26 mouse cellular contexts compared by ENCODE assay signal in genomic region chr8:121156990-121157491, GRCm38 (mm10). TPM values are rescaled to one million over a fixed set of nuclear protein-coding genes. Genes with fewer than 3 reads are reported as not detected.
DNase-seq lines count a peak whose midpoint lies in the region; ATAC-seq lines count a peak whose summit lies in the region.
"Had no signal": no experiment of that assay in that cellular context is flagged by ENCODE, and none has a peak within 500 bp of the region (broad histone marks: within the 10 kb centered on the region; RNA-seq: fewer than 3 reads in every experiment).

No protein-coding gene starts in this region.

- H3K4me3 ChIP-seq in heart, embryonic 10.5 days: no peak overlapping the region
- H3K4me3 ChIP-seq: embryonic facial prominence, embryonic 12.5 days; embryonic facial prominence, embryonic 15.5 days; gastrocnemius, adult 2 months had no signal

- intact Hi-C loops in gastrocnemius, postnatal 14 days (cut with DNase I; ENCODE audit: low total_unique reads): no loop called here

- H3K36me3 ChIP-seq in heart, embryonic 10.5 days: no peaks in the 10 kb centered on the region
- H3K36me3 ChIP-seq: embryonic facial prominence, embryonic 12.5 days; embryonic facial prominence, embryonic 15.5 days had no signal

- H3K27me3 ChIP-seq in heart, embryonic 10.5 days (ENCODE audit: insufficient read depth, poor library complexity, severe bottlenecking): peaks cover 19% of the 10 kb centered on the region
- H3K27me3 ChIP-seq: embryonic facial prominence, embryonic 12.5 days had no signal

- no peaks in the 10 kb centered on the region for H3K9me3 ChIP-seq in heart, embryonic 10.5 days
- H3K9me3 ChIP-seq: embryonic facial prominence, embryonic 12.5 days; embryonic facial prominence, embryonic 15.5 days had no signal

- DNase-seq in heart, embryonic 10.5 days (ENCODE audit: low spot score): no peak
- DNase-seq in heart, adult 8-10 months (ENCODE audit: low spot score): no peak
- DNase-seq in 416B (ENCODE audit: low read depth): peak; percentile 23
- no peak for DNase-seq in left cerebral cortex, adult 18-20 months (ENCODE audit: low spot score in 2 of 2)
- DNase-seq in gastrocnemius, postnatal 14 days: no peak
- DNase-seq: adrenal gland, adult 8-10 months; adrenal gland, postnatal 25 days; B cell, adult 2 months; cerebellum, adult 18-20 months; cerebellum, adult 9-10 months; cerebellum, postnatal 14 days; forebrain, postnatal 0 days; gastrocnemius, adult 2 months; gastrocnemius, postnatal 25 days; heart, postnatal 14 days; heart, postnatal 4 days; kidney, adult 2 months had no signal

- peaks cover 37% of the 10 kb centered on the region for H3K4me1 ChIP-seq in heart, embryonic 10.5 days
- H3K4me1 ChIP-seq: embryonic facial prominence, embryonic 12.5 days had no signal

- H3K27ac ChIP-seq in heart, embryonic 10.5 days: peak overlapping the region; percentile 24; the same call in 1 of the 2 replicates
- H3K27ac ChIP-seq: embryonic facial prominence, embryonic 12.5 days; embryonic facial prominence, embryonic 15.5 days; gastrocnemius, adult 2 months; hindbrain, embryonic 14.5 days; hindbrain, postnatal 0 days had no signal

- WGBS in heart, embryonic 10.5 days: 76% methylated on average over 7 of the region's 7 CpGs

- peak; percentile 50 for ATAC-seq in common myeloid progenitor, adult 5-6 weeks (replicated peaks; ENCODE audit: low read depth, poor library complexity, severe bottlenecking)
- ATAC-seq: activated CD4-positive, CD25-positive, alpha-beta regulatory T cell, adult 4 months; forebrain, embryonic 14.5 days; forebrain, postnatal 0 days; hindbrain, postnatal 0 days; inflammation-experienced regulatory T-cells, adult 6 months; intestine, embryonic 16.5 days had no signal

RNA-seq across cellular contexts. Expression of gene Foxl1, which starts 29.3 kb away (rescaled TPM):
- 0.53 and 2.0 TPM in 2 replicates for polyA plus RNA-seq in heart, embryonic 10.5 days (2016; fragmentation: Nextera tagmentation; extraction: Ambion mirVana)
- total RNA-seq in heart, adult 8-10 months (2022): under 1 TPM in 3 of 4 experiments, not detected in 1; 0.08 to 0.26 (median 0.09) TPM
- total RNA-seq in common myeloid progenitor, adult 5-6 weeks (2017): not detected in 2 replicates
- under 1 TPM in 1 of 2 experiments, not detected in 1; 0.16 TPM for total RNA-seq in left cerebral cortex, adult 18-20 months (2021)
- under 1 TPM in 1 of 2 experiments, not detected in 1; 0.10 TPM for total RNA-seq in gastrocnemius, postnatal 14 days (2021)
- total RNA-seq: gastrocnemius, adult 2 months; gastrocnemius, postnatal 25 days had no signal
- polyA plus RNA-seq: activated CD4-positive, CD25-positive, alpha-beta regulatory T cell, adult 4 months; forebrain, postnatal 0 days; inflammation-experienced regulatory T-cells, adult 6 months had no signal

RNA-seq across cellular contexts. Expression of gene Foxc2, which starts 41.1 kb away (rescaled TPM):
- 12.4 and 14.8 TPM in 2 replicates for polyA plus RNA-seq in heart, embryonic 10.5 days (2016; fragmentation: Nextera tagmentation; extraction: Ambion mirVana)
- total RNA-seq in heart, adult 8-10 months (2022): 1 to 10 TPM; 1.4 to 2.2 (median 1.6) TPM
- not detected in 2 replicates for total RNA-seq in common myeloid progenitor, adult 5-6 weeks (2017)
- 1 to 10 TPM; 2.3 to 2.6 TPM for total RNA-seq in left cerebral cortex, adult 18-20 months (2021)
- under 1 TPM; 0.33 to 0.45 TPM for total RNA-seq in gastrocnemius, postnatal 14 days (2021)
- polyA plus RNA-seq: activated CD4-positive, CD25-positive, alpha-beta regulatory T cell, adult 4 months; inflammation-experienced regulatory T-cells, adult 6 months had no signal

RNA-seq across cellular contexts. Expression of gene Mthfsd, which starts 48.8 kb away (rescaled TPM):
- 57.0 and 58.7 TPM in 2 replicates for polyA plus RNA-seq in heart, embryonic 10.5 days (2016; fragmentation: Nextera tagmentation; extraction: Ambion mirVana)
- total RNA-seq in heart, adult 8-10 months (2022): 10 to 100 TPM; 15.3 to 17.1 (median 15.6) TPM
- total RNA-seq in common myeloid progenitor, adult 5-6 weeks (2017): 7.1 and 12.0 TPM in 2 replicates
- 10 to 100 TPM; 37.1 to 43.3 TPM for total RNA-seq in left cerebral cortex, adult 18-20 months (2021)
- total RNA-seq in gastrocnemius, postnatal 14 days (2021): 10 to 100 TPM; 12.5 to 13.0 TPM
